Mouse (Mus musculus) adrenal gland, adult 18-20 months (tissue): ENCODE measurements around the gene 4930578G10Rik. TPM values are rescaled to one million over a fixed set of nuclear protein-coding genes. Genes with fewer than 3 reads are reported as not detected.

Experiments used
- total RNA-seq, 2 experiments: library from RNA; stranded (reverse); gene quantifications; 1 replicate in 1 of 2; 2 replicates in 1 of 2; pipeline ENCODE4 v1.2.3; 2021

Gene 4930578G10Rik
- total RNA-seq, 2 experiments from 2014 or later, result 0.86 TPM; not detected in 1

Other genes starting within 250 kb of the 4930578G10Rik start
- not detected for gene Fam205a2, start 207.4 kb upstream of the 4930578G10Rik start, total RNA-seq
- gene Gm10591, start 123.3 kb upstream of the 4930578G10Rik start, total RNA-seq, result not detected
- 10 to 100 TPM; 14.5 to 19.7 TPM for gene Gm2564, start 105.8 kb upstream of the 4930578G10Rik start, total RNA-seq
- 1 to 10 TPM in 1 of 2 experiments, not detected in 1; 5.9 TPM for gene Ccl27b, start 80.3 kb upstream of the 4930578G10Rik start, total RNA-seq
- not detected for gene Il11ra2, start 73.7 kb upstream of the 4930578G10Rik start, total RNA-seq
- gene Ccl19, start 21.0 kb downstream of the 4930578G10Rik start, total RNA-seq, result 1 to 10 TPM; 1.5 to 3.2 TPM
- 10 to 100 TPM in 1 of 2 experiments, 1 to 10 TPM in 1; 3.1 to 10.2 TPM for gene Ccl21a, start 38.4 kb downstream of the 4930578G10Rik start, total RNA-seq
- not detected for gene Fam205a1, start 118.3 kb downstream of the 4930578G10Rik start, total RNA-seq
- under 1 TPM in 1 of 2 experiments, not detected in 1; 0.27 TPM for gene Gm12394, start 121.2 kb downstream of the 4930578G10Rik start, total RNA-seq
- gene Fam205c, start 138.7 kb downstream of the 4930578G10Rik start, total RNA-seq, result under 1 TPM in 1 of 2 experiments, not detected in 1; 0.19 TPM
- gene Phf24, start 181.1 kb downstream of the 4930578G10Rik start, total RNA-seq, result 1 to 10 TPM; 1.6 to 1.8 TPM
- gene Dnajb5, start 214.3 kb downstream of the 4930578G10Rik start, total RNA-seq, result 10 to 100 TPM; 17.0 to 24.2 TPM
- not detected for gene 1700022I11Rik, start 234.1 kb downstream of the 4930578G10Rik start, total RNA-seq